Mouse (Mus musculus): Measurements from ENCODE around the gene Gm49394.

The Gm49394 gene

DNA sequence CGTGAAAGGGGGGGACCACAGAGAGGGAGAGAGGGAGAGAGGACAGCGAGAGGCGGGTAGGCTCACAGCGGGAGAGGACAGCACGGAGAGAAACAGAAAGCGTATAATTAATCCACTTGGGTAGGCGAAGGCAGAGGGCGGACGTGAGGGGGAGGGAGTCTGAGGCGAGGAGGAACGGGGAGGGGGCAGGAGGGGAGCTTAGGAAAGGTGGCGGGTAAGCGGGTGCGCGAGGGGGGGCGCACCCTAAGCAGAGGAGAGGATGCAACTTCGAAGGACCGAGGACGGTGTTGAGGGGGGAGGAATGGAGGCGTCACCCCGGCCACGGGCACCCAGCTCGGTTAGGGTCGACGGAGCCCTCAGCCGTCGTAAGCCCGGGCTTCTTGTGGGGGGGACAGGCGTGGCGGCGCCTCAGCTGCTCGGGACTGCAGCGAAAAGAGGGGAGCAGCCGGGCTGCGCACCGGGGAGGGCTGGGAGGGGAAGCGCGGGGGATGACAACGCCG, 11.0 kb downstream of the Gm49394 start:
- DNase-seq (ENCODE audit: low read depth), result no peak

DNA sequence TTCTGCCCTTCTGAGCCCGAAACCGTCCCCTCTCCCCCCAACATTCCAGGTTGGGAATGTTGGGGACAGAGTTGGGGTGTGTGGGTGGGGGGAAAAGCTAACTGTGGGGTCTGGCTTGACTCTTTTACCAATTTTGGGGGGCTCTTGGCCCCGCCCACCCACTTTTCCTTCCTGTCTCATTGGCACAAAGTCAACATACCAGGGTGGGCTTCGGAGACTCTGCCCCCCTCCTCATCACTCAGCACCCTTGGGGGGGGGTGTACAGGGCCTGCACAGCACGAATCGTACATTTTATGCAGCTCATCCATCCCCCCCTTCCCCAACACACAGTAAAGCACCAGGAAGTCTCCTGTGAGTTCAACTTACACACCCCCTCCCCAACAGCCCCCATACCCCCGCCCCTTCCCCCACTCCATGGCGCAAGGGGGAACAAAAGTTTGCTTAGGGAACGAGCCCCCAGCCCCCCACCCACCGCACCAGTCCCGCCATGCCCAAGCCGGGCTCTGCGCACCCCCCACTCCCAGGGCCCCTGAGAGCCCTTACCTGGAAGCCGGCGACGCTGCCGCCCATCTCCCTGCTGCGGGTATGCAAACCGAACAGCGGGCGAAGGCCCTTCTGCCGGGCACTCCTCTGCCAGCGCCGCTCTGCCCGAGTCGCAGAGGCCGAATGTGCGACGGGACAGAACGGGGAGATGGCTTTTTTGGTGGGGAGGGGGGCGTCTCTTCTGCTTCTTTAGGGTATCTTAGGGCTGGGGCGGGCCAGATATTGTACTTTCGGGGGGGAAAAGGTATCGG, 11.7 kb downstream of the Gm49394 start:
- DNase-seq (ENCODE audit: low read depth), result no peak

DNA sequence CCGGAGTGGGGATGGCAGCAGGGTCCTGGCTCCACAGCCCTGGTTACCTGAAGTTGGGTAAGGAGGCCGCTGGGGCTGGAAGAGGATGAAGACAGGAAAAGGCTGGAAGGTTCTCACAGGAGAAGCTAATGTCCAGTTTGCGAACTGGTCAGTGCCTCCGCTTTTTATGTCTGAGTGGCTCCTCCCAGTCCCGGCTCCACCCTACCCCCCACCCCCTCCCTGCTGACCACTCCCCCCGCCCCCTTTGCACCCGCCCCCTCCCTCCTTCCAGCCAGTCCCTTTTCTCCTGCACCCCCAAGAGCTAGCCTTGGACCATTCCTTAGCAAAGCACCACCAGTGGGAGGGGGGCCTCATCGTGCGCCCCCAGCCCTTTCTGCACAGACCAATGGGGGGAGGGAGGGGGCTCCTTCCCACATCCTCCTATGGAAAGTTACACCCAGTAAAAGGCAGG, 12.4 kb downstream of the Gm49394 start:
- DNase-seq (ENCODE audit: low read depth), result no peak

DNA sequence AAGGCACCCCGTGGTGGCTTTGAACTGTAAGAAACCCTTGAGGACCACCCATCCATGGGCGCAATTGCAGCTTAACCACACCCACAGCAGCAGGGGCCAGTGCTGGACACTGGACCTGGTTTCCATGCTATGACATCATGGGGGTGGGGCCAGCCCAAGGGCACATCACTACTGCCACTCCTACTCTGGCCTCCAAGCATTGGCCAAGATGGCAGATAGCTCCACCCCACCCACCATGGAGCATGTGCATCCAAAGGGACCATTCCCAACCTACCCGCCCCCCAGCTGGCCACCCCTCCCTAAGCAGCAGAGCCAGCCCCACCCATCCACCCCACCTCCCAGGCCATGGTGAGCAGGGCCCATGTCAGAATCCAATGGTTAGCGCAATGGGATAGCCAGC, 13.7 kb downstream of the Gm49394 start:
- no peak for DNase-seq (ENCODE audit: low read depth)

DNA sequence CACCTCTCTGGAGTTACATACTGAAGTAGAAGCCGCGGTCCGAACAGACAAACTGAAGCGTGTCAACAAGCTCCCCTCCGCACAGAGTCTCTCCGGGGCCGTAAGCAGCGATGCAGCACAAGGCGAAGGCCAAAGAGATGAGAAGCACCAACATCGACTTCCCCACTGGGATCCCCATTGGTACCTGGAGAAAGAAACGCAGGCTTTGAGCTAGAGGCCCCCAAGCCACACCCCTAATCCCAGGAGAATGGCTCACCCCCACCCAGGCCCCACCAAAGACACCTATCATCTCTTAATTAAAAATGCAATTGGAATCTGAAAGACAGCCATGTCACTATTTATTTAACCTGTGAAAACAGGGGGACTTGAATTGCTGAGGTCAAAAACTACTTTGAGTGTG, 14.1 kb downstream of the Gm49394 start:
- no peak for DNase-seq (ENCODE audit: low read depth)

DNA sequence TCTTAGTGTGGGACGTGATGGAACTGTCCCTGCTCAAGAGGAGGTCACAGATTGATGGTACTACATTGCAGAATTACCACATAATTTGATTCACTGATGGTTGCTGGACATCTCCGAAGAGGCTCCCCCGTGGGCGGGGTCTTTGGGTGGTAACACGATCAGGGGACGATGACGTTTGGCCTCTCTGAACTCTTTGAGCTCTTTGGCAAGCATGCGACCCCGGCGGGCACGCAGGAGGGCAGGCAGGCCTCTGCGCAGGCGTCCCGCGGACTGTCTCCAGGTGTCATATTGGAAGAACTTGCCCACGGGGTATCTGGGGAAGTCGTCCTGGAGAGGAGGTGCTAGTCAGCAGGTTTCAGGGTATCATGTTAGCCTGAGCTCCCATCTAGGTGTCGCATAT, 16.0 kb downstream of the Gm49394 start:
- DNase-seq (ENCODE audit: low read depth), result no peak

DNA sequence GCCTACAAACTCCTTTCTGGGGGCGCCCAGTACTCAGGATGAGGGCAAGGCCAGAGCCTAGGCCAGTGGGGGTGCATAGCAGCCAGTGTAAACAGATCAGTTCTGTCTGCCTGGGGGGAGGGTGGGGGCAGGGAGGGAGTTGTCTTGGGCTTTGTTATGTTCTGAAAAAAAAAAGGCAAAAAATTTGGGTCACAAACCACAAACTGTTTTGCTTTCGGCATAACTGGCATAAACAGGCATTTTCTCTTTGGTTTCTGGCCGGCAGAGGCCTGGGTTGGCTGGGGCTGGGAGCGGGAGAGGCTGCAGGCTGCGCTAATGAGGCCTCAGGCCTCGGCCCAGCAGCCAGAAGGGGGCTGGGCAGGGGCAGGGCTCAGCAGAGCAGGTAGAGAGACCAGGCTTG, 23.1 kb downstream of the Gm49394 start:
- no peak for DNase-seq (ENCODE audit: low read depth)

DNA sequence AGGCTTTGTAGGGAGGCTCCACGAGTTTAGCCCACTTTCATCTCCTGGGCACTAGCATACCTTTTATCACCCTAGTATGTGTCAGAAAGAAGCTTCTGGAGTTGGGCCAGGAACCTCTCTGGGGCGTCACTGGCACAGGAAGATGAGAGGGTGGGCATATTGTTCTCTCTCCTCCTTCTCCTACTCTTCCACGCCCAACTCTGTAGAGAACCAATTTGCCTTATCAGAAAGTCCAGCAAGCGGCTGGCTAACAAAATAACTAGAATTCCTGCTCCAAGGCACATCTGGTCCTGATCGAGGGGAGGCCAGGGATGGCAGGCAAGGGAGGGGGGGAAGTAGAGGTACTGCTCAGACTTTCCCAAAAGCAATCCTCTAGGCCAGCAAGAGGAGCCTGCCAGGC, 24.7 kb downstream of the Gm49394 start:
- no peak for DNase-seq (ENCODE audit: low read depth)

DNA sequence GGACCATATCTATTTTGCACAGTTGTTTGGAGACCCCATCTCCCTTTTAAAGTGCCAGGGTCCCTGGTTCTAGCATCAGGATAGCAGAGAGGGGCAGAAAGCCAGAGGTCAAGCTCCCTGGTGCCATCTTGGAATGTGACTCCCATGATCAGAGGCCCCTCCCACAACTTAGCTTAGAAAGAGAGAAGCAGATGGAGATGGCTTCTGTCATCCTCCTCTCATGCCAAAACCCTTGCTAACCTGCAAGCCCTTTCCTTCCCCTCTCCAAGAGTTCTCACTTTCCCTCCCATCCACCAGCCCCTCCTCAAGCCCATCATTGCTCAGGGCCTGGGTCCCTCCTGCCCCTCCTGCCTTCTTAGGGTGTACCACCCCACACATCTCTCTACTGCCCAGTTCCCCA, 33.6 kb downstream of the Gm49394 start:
- no peak for DNase-seq (ENCODE audit: low read depth)

DNA sequence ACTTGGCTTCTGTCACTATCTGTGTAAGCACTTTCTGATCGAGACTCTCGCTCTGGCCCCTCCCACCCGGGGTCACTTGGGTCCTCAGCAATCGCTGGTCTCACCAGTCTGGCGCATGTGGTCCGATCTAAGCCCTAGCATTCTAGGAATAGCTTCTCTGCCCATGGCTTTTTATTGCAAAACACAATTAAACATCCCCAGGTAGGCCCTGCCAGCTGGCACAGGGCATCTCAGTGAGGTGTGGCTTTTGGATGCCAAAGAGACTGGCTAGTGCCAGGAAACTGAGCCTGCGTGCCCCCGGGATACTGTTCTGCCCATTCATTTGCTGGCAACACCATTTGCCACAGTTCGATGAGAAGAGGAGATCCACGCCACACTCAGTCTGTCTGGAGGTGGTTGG, 39.1 kb downstream of the Gm49394 start:
- no peak for DNase-seq (ENCODE audit: low read depth)

DNA sequence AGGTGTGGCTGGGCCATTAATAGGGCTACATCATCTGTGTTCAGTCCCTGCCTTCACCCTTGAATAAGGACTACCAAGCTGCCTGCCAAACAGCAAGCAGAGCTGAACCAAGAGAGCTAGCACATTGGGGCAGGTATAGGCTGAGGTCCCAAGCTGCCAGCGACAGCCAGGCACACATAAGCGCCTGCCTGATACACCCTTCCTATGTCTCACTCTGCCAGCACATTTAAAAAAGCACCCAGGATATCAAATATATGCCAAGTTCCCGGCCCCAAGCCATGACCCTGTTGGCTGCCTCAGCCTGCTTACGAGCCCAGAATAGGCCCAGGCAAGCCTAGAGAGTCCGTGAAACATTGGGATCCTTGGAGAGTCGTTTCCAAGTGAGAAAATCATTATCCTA, 39.9 kb downstream of the Gm49394 start:
- no peak for DNase-seq (ENCODE audit: low read depth)

DNA sequence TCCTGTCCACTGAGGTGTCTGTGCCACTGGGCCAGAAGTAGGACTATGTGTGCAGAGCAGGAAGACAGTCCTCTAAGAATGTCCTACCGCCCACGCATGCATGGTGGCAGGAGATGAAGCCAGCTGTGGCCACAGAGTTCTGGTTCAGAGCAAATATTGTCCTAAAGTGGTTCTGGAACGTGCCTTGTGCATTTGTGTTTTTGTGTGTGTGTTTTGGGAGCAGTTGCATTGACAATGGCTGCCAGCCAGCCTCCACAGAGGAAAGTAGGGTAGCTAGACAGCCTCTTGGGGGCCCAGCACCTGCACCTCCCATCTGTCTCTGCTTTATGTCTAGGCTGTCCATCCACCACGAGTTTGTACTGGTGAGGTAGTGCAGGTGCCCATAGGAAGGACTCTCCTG, 47.6 kb downstream of the Gm49394 start:
- no peak for DNase-seq (ENCODE audit: low read depth)

DNA sequence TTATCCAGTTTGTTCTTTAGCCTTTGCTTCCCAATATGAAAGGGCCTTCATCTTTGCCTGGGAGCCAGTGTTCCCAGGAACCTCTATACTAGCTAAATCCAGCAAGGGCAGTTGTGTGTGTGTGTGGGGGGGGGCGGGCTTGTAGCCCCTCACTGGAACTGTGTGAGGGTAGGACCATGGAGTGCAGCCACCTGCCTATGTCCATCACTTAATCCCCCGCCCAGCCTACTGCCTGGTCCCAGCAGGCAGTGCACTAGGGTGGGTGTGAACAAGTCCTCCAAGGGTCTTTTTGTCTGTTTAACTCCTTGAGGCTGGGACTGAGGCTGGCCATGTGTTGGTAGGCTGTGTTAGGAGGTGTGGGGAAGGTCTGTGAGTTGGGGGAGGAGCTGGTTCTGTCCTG, 56.7 kb downstream of the Gm49394 start:
- DNase-seq (ENCODE audit: low read depth), result no peak

DNA sequence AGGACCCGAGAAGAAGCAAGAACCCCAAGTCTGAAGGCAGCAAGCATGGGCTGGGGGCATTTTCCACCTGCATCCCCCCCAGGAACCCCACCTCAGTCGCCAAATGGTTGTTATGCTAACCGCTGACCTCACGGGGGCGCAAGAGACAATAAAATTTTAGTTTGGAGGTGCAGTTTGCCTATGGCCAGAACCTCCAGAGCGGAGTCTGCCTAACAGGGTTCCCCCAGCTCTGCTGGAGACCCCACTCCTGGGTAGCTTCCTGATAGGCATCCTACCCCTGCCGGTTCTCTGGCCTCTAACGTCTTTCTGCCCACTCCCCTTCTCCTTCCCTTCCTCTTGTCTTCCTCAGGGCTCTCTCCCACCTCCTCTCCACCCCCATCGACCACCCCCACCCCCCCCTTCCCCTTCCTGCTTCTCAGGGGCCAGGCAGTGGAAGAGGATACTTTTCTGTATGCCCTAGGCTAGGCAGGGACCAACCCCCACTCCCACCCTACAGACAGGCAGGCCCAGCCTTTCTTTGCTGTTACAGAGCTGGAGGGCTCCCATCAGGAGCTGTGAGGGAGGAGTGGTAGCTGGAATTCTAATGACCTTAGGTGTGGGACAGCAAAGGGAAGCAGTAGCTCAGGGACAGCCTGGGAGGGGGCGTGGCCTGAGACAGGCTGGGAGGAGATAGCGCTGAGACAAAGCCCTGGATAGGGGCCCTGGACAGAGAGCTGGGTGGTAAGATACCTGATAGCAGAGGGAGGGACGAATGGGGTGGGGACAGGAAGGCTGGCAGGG, 58.9 kb downstream of the Gm49394 start:
- DNase-seq (ENCODE audit: low read depth), result peak; percentile 50

DNA sequence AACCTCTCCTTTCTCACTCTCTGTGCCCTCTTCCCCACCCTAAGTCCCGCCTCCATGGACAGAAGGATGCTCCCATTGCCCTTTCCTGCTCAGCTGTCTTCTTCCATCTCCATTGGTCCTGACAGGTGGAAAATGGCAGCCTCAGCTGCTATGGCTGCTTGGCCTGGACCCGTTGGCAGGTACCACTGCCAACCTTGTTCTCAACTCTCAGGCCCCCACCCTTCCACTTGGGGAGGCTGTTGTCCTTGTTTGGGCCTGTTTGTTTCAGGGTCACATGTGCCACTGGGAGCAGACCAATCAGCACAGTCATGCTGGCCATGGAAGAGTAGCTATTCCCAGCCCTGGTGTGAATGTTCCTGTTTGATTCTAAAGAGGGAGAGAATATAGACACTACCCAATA, 68.8 kb downstream of the Gm49394 start:
- no peak for DNase-seq (ENCODE audit: low read depth)

All from c-Kit-positive CD71-negative TER-119-negative erythroid progenitor cells, embryonic 14.5 days (primary cell).